Mouse (Mus musculus) cerebellum, postnatal 10 days (tissue): Measurements from ENCODE around the gene 1700014D04Rik.
"Not testable (repeated sequence)": the region's sequence is repeated elsewhere in the genome, so short reads cannot be mapped to it uniquely, and the experiment has no call there.

Source experiments
- DNase-seq, 2 experiments: peaks; one replicate each; pipeline ENCODE4 v3.0.0; 2021; ENCODE audit warnings: mixed read lengths in 2 of 2

Gene 1700014D04Rik

DNA sequence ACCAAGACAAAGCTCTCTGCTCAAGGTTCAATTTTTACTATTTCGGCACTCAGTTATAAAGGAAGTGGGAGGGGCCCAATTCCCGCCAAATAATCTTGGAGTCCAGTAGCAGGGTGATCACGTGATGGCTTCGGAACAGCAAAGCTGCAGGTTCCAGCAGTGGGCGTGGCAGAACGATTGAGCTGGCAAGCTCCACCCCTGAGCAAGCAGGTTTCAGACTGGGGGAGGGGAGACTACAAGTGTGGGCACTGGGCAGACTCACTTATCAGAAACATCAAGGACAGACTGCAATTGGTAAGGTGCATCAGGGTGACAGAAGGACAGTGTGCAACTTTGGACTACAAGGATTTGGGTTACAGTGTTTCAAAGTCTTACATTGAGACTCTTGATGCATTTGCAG lies 12.2 kb downstream of the 1700014D04Rik start:
- DNase-seq, result not testable (repeated sequence)

DNA sequence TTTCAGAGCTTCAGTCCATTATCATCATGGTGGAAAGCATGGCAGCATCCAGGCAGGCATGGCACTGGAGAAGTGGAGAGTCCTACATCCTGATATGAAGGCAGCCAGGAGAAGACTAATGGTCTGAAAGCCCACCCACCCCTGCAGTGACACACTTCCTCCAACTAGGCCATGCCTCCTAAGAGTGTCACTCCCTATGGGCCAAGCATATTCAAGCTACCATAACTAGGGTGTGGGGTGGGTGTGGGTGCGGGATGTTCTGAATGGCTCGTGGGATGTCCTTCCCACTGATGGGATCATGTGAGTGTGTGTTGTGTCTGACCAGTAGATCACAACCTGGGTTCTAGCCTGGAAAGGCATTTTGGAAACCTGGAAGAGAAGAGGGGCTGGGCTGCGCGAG lies 12.6 kb downstream of the 1700014D04Rik start:
- no peak for DNase-seq

- DNase-seq, result no peak
These were observed 14.9 kb downstream of the 1700014D04Rik start, which contains the start of gene Spata31d1d for GRCm38 (mm10) chr13:59731652-59732051. TSS of gene Spata31d1d (minus strand) at chr13:59731752.

- peak; percentile 90 to 94 for DNase-seq
These were observed 18.0 kb downstream of the 1700014D04Rik start for GRCm38 (mm10) chr13:59728378-59729093.

DNA sequence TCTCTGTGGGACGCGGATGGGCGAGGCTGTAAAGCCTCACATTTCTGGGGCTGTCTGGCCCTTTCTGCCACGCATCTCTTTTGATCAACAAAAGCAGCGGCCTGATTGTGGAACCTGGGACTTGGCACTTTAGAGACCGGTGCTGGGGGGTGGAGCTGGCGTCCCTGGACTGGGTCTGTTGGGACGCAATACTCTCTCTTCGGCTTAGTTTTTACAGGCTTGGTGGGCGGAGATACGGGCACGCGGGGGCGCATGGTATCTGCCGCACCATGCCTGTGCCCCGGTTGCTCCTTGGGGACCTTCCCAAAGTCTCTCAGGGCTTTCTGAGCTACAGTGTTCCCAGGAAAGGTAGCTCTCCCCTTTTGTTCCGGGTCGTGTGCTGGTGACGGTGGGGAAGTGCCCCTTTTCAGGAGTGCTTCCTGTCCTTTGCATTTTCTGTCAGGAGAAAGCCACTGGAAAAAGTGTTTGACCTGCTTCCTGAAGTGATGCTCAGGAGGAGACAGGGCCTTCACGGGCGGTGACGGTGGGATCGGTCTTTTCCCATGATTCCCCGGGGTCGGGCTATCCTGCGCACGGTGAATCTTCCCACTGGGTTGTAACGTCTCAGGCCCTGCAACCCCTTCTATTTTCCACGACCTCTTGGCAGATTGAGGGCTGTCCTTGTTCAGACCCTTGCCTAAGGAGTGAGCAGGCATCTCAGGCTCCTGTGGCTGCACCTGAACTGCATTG lies 20.2 kb downstream of the 1700014D04Rik start:
- no peak for DNase-seq

- DNase-seq, result not testable (repeated sequence)
These were observed 24.5 kb downstream of the 1700014D04Rik start for GRCm38 (mm10) chr13:59722089-59722488.

DNA sequence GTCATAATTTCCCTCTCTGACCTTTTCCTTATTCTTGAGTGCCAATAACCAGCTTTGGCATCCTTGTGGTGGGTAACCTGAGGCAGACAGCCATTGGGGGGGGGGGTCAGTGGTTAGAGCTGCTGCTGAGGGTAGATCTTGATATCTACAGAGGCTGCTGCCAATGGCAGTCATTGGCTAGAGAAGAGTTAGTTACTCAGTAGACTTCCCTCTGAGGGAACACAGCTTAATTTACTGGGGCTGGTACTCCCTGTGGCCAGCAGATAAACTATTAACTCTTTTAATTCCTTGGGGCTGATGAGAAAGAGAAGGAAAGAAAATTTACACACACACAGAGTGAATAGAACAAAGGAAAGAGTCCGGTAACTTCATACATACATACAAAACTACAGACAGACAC lies 27.1 kb downstream of the 1700014D04Rik start:
- no peak for DNase-seq

- DNase-seq, result not testable (repeated sequence)
These were observed 27.6 kb downstream of the 1700014D04Rik start for GRCm38 (mm10) chr13:59718857-59719440.

DNA sequence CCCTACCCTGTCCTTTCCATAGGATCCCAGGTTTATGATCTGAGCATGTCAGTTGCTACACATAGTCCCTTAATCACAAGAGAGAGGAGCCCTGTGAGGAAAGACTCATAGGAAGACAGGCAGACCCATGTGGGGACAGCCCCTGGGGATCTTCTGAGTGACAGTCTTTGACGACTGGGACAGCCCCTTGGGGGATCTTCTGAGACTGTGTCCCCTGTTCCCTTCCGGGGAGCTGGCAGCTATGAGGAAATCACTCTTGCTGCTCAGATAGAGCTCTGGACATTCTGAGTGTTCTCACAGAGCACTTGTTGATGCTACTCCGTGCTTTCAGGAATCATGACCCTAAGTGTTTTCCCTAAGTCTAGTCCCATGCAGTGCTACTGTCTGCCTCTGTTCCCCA lies 32.8 kb downstream of the 1700014D04Rik start:
- DNase-seq, result no peak

DNA sequence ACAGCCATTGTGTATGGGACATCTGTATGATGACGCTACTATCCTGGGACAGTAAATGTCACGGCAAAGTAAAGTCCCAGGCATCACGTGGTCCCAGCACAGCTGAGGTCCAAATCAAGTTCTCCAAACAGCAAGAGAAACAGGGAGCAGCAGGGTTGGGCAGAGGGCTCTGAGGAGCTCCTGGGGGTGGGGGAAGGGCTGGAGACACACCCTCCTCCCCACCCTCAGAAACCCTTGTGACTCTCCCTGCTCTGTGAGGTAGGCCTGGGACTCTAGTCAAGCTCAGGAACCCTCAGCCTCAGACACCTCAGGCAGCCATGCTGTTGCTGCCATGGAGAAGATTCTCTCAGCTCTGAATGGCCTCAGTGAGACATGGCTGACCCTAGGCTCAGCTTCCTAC lies 34.6 kb downstream of the 1700014D04Rik start, which contains the start of gene Spata31d1b:
Spata31d1b (plus strand) TSS at position 301 of the 400 bp plus-strand sequence.
- not testable (repeated sequence) for DNase-seq

DNA sequence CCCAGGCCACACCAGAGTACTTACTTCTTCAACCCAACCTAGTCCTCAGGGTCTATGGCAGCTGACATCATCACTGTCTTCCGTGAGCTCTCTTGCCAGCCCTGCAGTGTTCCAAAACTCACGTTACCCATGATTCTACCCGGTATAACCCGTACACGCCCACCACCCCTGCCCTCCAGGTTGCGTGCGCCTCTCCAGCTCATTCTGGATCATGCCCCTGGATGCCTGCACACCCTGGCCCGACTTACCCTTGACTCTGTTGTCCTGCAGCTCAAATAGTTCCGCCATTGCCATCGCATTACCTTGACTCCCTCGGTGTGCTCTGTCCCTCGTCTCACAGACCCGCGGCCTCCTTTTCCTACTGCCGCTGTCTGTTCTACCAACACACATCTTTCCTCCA lies 36.3 kb downstream of the 1700014D04Rik start, which contains the start of gene Spata31d1a:
Spata31d1a (minus strand) TSS at position 101 of the 400 bp plus-strand sequence.
- no peak for DNase-seq

DNA sequence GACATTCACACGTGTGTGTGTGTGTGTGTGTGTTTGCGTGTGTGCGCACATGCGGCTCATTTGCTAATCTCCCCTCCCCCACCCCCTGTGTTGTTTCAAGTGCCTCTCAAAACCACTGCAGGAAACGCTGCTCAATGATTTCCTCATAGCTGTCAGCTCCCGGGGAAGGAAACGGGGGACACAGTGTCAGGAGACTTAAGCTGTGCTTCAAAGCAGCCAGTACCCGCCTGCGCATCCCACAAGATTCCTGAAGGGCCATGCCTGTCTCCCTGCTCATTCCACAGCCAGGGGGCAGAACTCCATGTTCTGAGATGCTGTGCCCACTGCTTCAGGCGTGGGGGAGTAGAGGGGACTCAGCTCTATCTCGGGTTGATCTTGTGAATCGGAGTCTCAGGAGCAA lies 42.0 kb downstream of the 1700014D04Rik start:
- DNase-seq, result no peak

DNA sequence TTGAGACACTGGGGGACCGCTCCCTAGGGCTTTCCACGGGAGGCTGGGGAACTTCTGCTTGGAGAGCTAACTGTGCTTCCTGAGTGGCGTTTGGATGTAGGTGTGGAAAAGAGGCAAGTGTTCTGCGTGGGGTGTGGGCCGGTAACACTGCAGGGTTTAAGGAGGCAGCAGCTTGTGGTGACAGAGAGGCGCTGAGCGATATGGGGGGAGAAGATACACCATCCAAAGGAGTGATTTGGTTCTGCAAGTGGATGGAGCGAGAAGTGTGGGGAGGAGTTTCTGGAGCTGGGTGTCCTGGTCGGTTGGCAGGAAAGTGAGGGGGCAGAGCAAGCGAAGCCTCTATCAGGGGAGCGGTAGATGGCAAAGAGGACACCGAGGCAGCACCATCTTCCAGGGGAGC lies 43.0 kb downstream of the 1700014D04Rik start:
- DNase-seq, result no peak

GRCm38 (mm10) chr13:59700137-59700536 lies 46.4 kb downstream of the 1700014D04Rik start:
- not testable (repeated sequence) for DNase-seq

DNA sequence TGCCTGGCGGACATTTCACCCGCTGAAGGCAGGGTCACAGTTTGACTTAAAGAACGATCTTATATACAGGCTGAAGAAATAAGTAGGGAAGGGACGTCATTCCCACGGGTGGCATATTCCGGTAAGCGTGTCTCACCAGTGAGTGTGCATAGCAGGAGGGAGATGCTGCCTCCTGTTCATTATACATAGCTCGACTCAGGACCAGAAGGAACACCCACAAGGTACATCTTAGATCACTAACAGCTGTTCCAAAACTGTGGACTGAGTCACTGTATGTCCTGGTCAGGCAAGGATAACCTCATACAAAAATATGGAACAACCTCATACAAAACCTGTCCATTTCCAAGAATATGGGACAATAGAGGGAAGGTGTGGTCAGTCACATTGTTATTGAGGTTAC lies 47.4 kb downstream of the 1700014D04Rik start:
- DNase-seq, result no peak

DNA sequence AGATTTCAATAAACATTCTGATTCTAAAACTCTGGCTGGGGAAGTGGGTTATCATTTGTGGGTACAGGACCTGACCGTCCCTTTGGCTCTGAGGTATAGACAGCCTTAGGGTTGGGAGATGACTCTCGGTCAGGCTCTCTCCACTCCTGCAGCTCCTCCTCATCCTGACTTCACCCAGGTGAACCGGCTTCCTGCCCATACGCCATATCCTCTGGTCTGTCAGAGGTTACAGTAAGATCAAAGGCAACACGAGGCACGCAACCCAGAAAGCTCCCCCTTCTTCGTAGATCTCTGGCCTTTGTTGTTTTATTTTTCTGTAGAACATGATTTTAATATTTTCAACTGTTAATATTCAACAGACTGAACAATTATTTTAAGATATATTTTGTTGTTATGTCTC lies 50.8 kb downstream of the 1700014D04Rik start:
- no peak for DNase-seq

DNA sequence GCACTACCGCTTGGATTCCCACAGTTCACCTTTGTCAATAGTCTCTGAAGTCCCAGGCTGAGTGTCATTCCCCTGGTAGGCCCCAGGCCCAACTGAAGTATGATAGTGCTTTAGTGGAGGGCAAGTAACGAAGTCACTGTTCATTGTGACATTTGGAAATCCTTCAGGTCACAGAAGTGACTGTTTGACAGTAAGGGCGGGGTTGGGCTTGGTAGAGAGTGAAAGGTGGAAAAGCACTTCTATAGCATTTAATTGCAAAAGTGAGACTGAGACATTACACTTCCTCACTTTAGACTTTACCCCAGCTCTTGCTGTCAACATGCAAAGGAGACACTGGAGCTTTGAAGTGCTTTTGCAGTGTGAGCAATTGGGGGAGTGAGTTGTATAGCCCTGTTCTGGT lies 52.5 kb downstream of the 1700014D04Rik start, which contains the start of gene 4921517D22Rik:
4921517D22Rik (minus strand) TSS at position 101 of the 400 bp plus-strand sequence.
- DNase-seq, result no peak

DNA sequence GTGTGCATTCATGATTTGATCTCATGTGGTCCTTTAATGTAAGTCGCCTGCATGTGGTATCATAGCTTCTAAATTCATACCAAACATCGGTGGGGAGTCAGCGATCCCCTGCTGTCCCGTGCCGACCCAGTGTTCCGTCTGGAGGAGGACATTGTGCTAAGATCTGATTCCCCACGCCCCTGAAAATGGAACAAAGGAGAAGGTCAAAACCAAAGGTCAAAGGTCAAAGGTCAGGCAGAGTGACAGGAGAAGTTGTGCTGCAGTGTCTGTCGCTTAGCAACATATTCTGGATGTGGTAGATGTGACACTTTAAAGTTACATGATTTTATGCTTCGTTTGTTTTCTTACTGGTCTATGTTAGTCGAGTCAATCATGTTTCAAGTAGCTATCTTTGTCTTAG lies 55.1 kb downstream of the 1700014D04Rik start:
- DNase-seq, result no peak
